Mouse (Mus musculus) cerebellum, postnatal 10 days (tissue): ENCODE measurements around the gene Plaa.
A peak's percentile ranks its signal among the peaks of the same experiment; 100 is the strongest.
"Not testable (repeated sequence)": the region's sequence is repeated elsewhere in the genome, so short reads cannot be mapped to it uniquely, and the experiment has no call there.

Experiments
- DNase-seq, 2 experiments: peaks; one replicate each; pipeline ENCODE4 v3.0.0; 2021; ENCODE audit warnings: mixed read lengths in 2 of 2

The Plaa gene

GRCm38 (mm10) chr4:94603031-94603629 lies at the start of gene Plaa:
TSS of gene Plaa (minus strand) at chr4:94603244.
- DNase-seq = peak; percentile 95 to 96

- DNase-seq = not testable (repeated sequence)
These were observed 47.6 kb upstream of the Plaa start for GRCm38 (mm10) chr4:94650426-94651175.

GRCm38 (mm10) chr4:94649920-94650319 lies 46.9 kb upstream of the Plaa start, which contains the start of gene Lrrc19:
TSS of gene Lrrc19 (minus strand) at chr4:94650144.
- no peak for DNase-seq

GRCm38 (mm10) chr4:94643141-94643540 lies 40.1 kb upstream of the Plaa start:
- peak in 1 of 2 experiments; percentile 3 for DNase-seq

- DNase-seq = no peak
These were observed 17.0 kb upstream of the Plaa start for GRCm38 (mm10) chr4:94620077-94620476.

- DNase-seq = no peak
These were observed 11.6 kb upstream of the Plaa start for GRCm38 (mm10) chr4:94614627-94615006.

GRCm38 (mm10) chr4:94613972-94614626 lies 11.1 kb upstream of the Plaa start, which contains the start of gene Ift74:
TSS of gene Ift74 (plus strand) at chr4:94614491.
- DNase-seq = peak; percentile 98

- DNase-seq = no peak
These were observed 7.3 kb upstream of the Plaa start for GRCm38 (mm10) chr4:94610339-94610738.

- DNase-seq = no peak
These were observed 2.5 kb upstream of the Plaa start for GRCm38 (mm10) chr4:94605591-94605990.

- DNase-seq = no peak
These were observed 1.5 kb upstream of the Plaa start for GRCm38 (mm10) chr4:94604452-94605019.

- no peak for DNase-seq
These were observed 481 bp downstream of the Plaa start for GRCm38 (mm10) chr4:94602496-94603030.

- peak; percentile 6 to 8 for DNase-seq
These were observed 1.6 kb downstream of the Plaa start for GRCm38 (mm10) chr4:94601395-94601794.

GRCm38 (mm10) chr4:94592709-94593108 lies 10.3 kb downstream of the Plaa start:
- DNase-seq = no peak

GRCm38 (mm10) chr4:94591765-94592381 lies 11.2 kb downstream of the Plaa start:
- DNase-seq = no peak

GRCm38 (mm10) chr4:94572677-94573076 lies 30.4 kb downstream of the Plaa start:
- DNase-seq = no peak

- no peak for DNase-seq
These were observed 38.7 kb downstream of the Plaa start for GRCm38 (mm10) chr4:94564297-94564696.

- DNase-seq = no peak
These were observed 40.9 kb downstream of the Plaa start for GRCm38 (mm10) chr4:94561954-94562648.

GRCm38 (mm10) chr4:94560316-94560715 lies 42.7 kb downstream of the Plaa start:
- DNase-seq = no peak

GRCm38 (mm10) chr4:94559266-94559665 lies 43.8 kb downstream of the Plaa start:
- no peak for DNase-seq

GRCm38 (mm10) chr4:94557145-94557544 lies 45.9 kb downstream of the Plaa start:
- peak; percentile 8 to 19 for DNase-seq

GRCm38 (mm10) chr4:94556265-94557054 lies 46.6 kb downstream of the Plaa start, which contains the start of the genes Gm10306 and Caap1:
TSS of gene Gm10306 (plus strand) at chr4:94556546.
TSS of gene Caap1 (minus strand) at chr4:94556796.
- DNase-seq = peak; percentile 98 to 99
